Mouse (Mus musculus) heart, postnatal 0 days (tissue): ENCODE measurements at regions not wholly inside any gene's neighbourhood (a gene's known extent, or its start where the extent isn't known, plus 50 kb on each side); places are given as distances from the start of the nearest gene placed in this dataset.

Source experiments
- ATAC-seq: fragments of 200-750 bp; cut with Nextera tagmentation; 2 replicates; pipeline ENCODE4 v1.8.0; 2017; ENCODE audit warnings: low read depth, moderate number of reproducible peaks, moderate library complexity; ENCODE audit not compliant: insufficient read depth
- DNase-seq: peaks from one replicate; pipeline ENCODE4 v3.0.0-alpha.2; 2016; ENCODE audit warnings: low spot score
- H3K27ac ChIP-seq: fragments of 300-500 bp; sonication (generic); 2 replicates; pipeline ENCODE4 v1.5.1; 2014; ENCODE audit warnings: low read depth, mild to moderate bottlenecking
- H3K27me3 ChIP-seq: fragments of 300-500 bp; sonication (generic); 2 replicates; pipeline ENCODE4 v1.6.1; 2014; ENCODE audit warnings: low read length, mixed read lengths; ENCODE audit not compliant: control insufficient read depth, insufficient read depth
- H3K36me3 ChIP-seq: fragments of 300-500 bp; sonication (generic); replicated peaks from 2 replicates; pipeline ENCODE4 v1.6.1; 2014; ENCODE audit warnings: low read length, mixed read lengths; ENCODE audit not compliant: control insufficient read depth, insufficient read depth
- H3K4me1 ChIP-seq: fragments of 300-500 bp; sonication (generic); 2 replicates; pipeline ENCODE4 v1.6.1; 2014; ENCODE audit warnings: antibody characterized with exemption; ENCODE audit not compliant: control insufficient read depth, insufficient read depth
- H3K4me2 ChIP-seq: fragments of 300-500 bp; sonication (generic); 2 replicates; pipeline ENCODE4 v1.6.1; 2014; ENCODE audit warnings: low read depth, mild to moderate bottlenecking, low read length, moderate library complexity
- H3K4me3 ChIP-seq: fragments of 300-500 bp; sonication (generic); 2 replicates; pipeline ENCODE4 v1.5.1; 2014; ENCODE audit warnings: low read depth, low read length
- H3K9ac ChIP-seq: fragments of 300-500 bp; sonication (generic); replicated peaks from 2 replicates; pipeline ENCODE4 v1.6.1; 2014; ENCODE audit warnings: low read depth, low read length, mixed read lengths
- H3K9me3 ChIP-seq: fragments of 300-500 bp; sonication (generic); replicated peaks from 2 replicates; pipeline ENCODE4 v1.6.1; 2016; ENCODE audit warnings: low read length; ENCODE audit not compliant: control insufficient read depth
- CTCF ChIP-seq: IDR thresholded peaks from 2 replicates; pipeline ENCODE4 v1.5.1; 2016; ENCODE audit warnings: antibody characterized with exemption, control low read depth, low read depth
- EP300 ChIP-seq: IDR thresholded peaks from 2 replicates; pipeline ENCODE4 v1.6.1; 2016; ENCODE audit warnings: antibody characterized with exemption, low read depth
- WGBS: fragments of 180-500 bp; shearing (Covaris S2); extraction: QIAGEN DNeasy Blood & Tissue Kit; methylation state at CpG from one replicate; pipeline ENCODE4 v1.1.7; 2014; 5-methylcytosine and 5-hydroxymethylcytosine counted together

- DNase-seq = no peak
- WGBS = 76% methylated on average over 5 of the region's 5 CpGs
- no peaks in the 10 kb centered on the region for H3K36me3 ChIP-seq
These were observed 92.0 kb downstream of the Tmem121 start for GRCm38 (mm10) chr12:113277741-113278140.

GRCm38 (mm10) chr12:113292029-113292809 is 106.5 kb downstream of the Tmem121 start:
- no peak for TF ChIP-seq CTCF
- TF ChIP-seq EP300 = no peak
- Histone ChIP-seq H3K4me2 (no peak overlapping the region), H3K9me3 (no peaks in the 10 kb centered on the region), H3K36me3 (no peaks in the 10 kb centered on the region), H3K4me3 (no peak overlapping the region), H3K4me1 (no peaks in the 10 kb centered on the region), H3K9ac (no peak overlapping the region), H3K27ac (no peak overlapping the region), H3K27me3 (no peaks in the 10 kb centered on the region)
- 14% methylated on average over 1 of the region's 1 CpGs for WGBS
- ATAC-seq (no peak), DNase-seq (no peak)

More at GRCm38 (mm10) chr12:113277741-113278140, 92.0 kb downstream of the Tmem121 start:
- TF ChIP-seq EP300 = no peak
- TF ChIP-seq CTCF = no peak
- no peak for ATAC-seq
- Histone ChIP-seq H3K27ac (no peak overlapping the region), H3K9me3 (no peaks in the 10 kb centered on the region), H3K4me2 (no peak overlapping the region), H3K9ac (no peak overlapping the region), H3K4me3 (no peak overlapping the region), H3K4me1 (no peaks in the 10 kb centered on the region), H3K27me3 (no peaks in the 10 kb centered on the region)

- Histone ChIP-seq H3K4me3 (no peak overlapping the region), H3K27me3 (no peaks in the 10 kb centered on the region), H3K27ac (no peak overlapping the region), H3K9me3 (no peaks in the 10 kb centered on the region), H3K36me3 (no peaks in the 10 kb centered on the region), H3K9ac (no peak overlapping the region), H3K4me2 (no peak overlapping the region), H3K4me1 (no peaks in the 10 kb centered on the region)
- ATAC-seq (no peak), DNase-seq (no peak)
- no peak for TF ChIP-seq CTCF
- no peak for TF ChIP-seq EP300
- 62% methylated on average over 2 of the region's 2 CpGs for WGBS
These were observed 110.2 kb downstream of the Tmem121 start for GRCm38 (mm10) chr12:113295924-113296323.

- no peak for TF ChIP-seq EP300
- TF ChIP-seq CTCF = no peak
- no peak overlapping the region for H3K27ac ChIP-seq
- H3K4me3 ChIP-seq = no peak overlapping the region
- H3K36me3 ChIP-seq = no peaks in the 10 kb centered on the region
- H3K4me2 ChIP-seq = no peak overlapping the region
- 56% methylated on average over 1 of the region's 1 CpGs for WGBS
- no peaks in the 10 kb centered on the region for H3K4me1 ChIP-seq
- no peaks in the 10 kb centered on the region for H3K9me3 ChIP-seq
- H3K27me3 ChIP-seq = no peaks in the 10 kb centered on the region
- DNase-seq (no peak), ATAC-seq (no peak)
- no peak overlapping the region for H3K9ac ChIP-seq
These were observed 120.2 kb downstream of the Tmem121 start for GRCm38 (mm10) chr12:113305973-113306372.

- Histone ChIP-seq H3K27ac (no peak overlapping the region), H3K36me3 (no peaks in the 10 kb centered on the region), H3K4me3 (no peak overlapping the region), H3K9me3 (no peaks in the 10 kb centered on the region), H3K9ac (no peak overlapping the region), H3K27me3 (no peaks in the 10 kb centered on the region), H3K4me2 (no peak overlapping the region), H3K4me1 (no peaks in the 10 kb centered on the region)
- TF ChIP-seq EP300 (no peak), CTCF (no peak)
- DNase-seq = no peak
- 24% methylated on average over 3 of the region's 3 CpGs for WGBS
- ATAC-seq = no peak
These were observed 127.6 kb downstream of the Tmem121 start for GRCm38 (mm10) chr12:113313319-113313718.

- no peak overlapping the region for H3K4me2 ChIP-seq
- H3K27ac ChIP-seq = no peak overlapping the region
- ATAC-seq (no peak), DNase-seq (no peak)
- no peak overlapping the region for H3K9ac ChIP-seq
- no peaks in the 10 kb centered on the region for H3K27me3 ChIP-seq
- H3K4me1 ChIP-seq = no peaks in the 10 kb centered on the region
- TF ChIP-seq CTCF (no peak), EP300 (no peak)
- H3K9me3 ChIP-seq = no peaks in the 10 kb centered on the region
- H3K4me3 ChIP-seq = no peak overlapping the region
- H3K36me3 ChIP-seq = no peaks in the 10 kb centered on the region
- 78% methylated on average over 4 of the region's 4 CpGs for WGBS
These were observed 128.9 kb downstream of the Tmem121 start for GRCm38 (mm10) chr12:113314624-113315023.
